Mouse (Mus musculus) telencephalon, adult 2 months (tissue): ENCODE results near the gene Snx30.

Source experiments
- DNase-seq: peaks from one replicate; pipeline ENCODE4 v3.0.0-alpha.2; 2011; ENCODE audit warnings: low read depth, low spot score

Snx30 gene

DNA sequence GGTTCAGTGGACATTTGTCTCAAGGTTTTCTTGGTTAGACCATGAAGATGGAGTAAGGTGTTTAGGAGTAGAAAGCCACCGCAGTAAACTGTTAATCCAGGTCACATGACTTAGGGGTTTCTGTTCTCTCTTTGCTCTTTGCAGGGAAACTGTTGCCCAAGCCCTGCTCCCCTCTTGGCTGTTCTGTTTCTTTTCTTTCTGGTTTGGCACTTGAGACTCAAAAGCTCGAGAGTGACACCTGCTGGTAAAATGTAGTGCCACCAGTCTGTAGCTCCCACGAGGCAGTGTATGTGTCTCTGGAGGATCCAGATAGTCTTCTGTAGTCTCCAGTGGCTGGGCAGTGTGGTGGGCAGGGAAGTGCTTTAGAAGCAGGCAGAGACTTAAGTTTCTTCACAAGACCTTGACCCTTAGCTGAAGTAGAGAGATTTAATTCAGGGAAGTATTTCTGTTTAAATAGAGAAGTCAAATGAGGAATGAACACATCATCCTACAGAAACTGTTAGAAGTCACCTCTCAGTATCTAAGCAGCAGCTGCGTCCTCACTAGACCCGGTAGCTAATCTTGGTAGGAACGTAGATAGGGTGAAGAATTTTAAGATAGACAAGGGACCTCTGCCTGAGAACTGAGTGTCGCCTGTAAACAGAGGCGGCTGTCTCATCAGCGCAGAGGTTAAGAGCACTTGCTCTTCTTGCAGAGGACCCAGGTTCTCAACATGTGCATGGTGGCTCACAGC lies 65.4 kb downstream of the Snx30 start:
- peak; percentile 66 for DNase-seq

DNA sequence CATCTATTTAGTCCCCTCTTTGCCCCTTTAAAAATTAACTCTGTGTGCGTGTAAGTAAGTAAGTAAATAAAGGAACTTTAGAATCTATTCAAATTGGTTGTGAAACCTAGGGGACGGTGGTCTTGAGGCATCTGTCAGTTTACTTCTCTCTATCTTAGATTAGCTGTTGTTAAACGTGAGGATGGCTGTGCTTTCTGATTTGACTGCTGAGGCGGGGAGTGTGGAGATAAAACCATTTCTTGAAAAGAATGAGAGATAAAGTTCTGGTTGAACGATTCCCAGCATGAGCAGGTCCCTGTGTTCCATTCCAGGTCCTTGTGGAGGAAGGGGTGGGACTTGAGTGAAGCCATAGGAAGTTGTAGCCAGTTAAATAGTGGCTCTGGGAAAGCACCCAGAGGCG lies 67.6 kb downstream of the Snx30 start:
- DNase-seq: no peak

DNA sequence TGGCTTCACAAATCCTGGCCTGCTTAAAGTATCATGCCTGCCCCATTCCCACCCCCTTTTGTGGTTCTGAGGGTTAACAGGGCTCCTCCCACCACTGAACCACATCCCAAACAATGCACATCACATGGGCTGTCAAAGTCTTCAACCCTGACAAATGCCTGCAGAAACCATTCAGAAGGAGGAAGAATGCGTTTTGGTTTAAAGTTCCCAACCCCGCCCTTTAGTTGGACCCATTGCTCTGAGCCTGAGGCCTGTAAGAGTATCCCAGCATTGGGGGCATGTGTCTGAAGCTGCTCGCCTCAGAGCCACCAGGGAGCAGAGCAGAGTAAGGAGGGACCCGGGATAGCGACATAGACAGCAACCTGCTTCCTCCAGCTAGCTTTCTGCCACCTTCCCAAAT lies 68.2 kb downstream of the Snx30 start:
- no peak for DNase-seq

DNA sequence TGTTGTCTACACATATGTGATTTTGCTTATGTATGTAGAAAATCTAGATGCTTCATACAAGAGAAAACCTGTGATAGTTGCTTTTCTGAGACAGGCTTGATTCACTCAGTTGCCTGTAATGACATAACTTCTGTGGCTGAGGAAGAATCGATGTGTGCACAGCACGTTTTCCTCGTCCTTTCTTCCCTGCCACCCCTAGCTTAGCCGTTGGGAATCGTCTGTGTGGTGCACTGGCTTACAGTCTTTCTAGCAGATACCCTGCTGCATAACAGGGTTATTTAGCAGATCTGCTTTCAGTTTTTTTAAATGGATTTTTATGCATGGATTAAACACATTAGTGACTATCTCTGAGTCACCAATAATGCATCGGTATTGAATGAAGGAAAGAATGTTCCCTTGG lies 70.9 kb downstream of the Snx30 start:
- DNase-seq: no peak

DNA sequence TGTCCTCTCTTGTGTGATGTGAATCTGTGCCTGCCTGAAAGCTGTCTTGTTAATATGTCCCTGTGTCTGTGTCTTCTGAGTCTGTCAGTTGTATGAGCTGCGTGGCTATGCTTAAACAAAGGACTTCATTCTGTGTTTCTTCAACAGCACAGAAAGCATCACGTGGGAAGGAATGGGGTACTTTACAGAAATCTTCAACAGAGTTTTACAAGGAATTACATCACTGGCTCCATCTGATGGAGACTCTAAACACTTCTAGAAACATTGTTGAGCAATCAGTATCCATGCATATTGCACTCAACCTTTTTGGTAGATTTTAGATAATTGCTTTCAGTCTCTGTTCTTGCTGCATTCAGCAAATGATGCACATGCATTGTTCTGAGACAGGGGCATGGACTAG lies 71.4 kb downstream of the Snx30 start:
- no peak for DNase-seq

DNA sequence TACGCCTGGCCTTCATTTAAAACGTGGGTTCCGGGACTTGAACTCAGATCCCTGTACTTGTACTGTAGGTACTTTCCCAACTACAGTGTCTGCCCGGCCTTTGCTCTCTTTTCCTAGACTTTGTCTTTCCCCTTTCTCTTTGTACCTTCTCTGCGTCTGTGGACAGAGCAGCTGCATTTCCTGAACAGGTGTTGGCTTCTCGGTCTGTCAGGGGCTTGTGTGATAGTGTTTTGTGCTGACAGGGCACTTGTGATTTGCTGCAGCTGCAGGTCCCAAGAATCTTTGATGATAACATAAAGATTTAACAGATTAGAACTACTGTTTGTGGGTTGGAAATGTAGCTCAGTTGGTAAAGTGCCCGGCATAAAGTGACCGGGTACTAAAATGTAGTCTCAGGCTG lies 73.0 kb downstream of the Snx30 start:
- DNase-seq: no peak

DNA sequence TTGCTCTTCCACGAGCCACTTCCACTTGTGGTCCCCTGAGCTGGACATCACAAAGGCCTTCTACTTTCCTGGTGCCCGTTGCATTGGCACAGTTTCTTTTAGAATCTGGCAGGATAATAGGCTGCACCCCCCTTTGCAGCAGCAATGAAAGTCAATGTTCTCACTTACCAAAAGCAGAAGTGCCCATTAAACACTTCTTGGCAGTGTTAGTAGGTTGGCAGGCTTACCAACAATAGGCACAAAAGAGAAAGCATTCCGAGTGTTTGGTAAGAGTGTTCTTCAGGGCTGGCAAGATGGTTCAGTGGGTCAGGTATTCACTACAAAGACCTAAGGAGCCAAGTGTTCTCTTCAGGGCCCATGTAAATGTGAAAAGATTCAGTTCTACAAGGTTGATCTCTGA lies 73.8 kb downstream of the Snx30 start:
- no peak for DNase-seq

DNA sequence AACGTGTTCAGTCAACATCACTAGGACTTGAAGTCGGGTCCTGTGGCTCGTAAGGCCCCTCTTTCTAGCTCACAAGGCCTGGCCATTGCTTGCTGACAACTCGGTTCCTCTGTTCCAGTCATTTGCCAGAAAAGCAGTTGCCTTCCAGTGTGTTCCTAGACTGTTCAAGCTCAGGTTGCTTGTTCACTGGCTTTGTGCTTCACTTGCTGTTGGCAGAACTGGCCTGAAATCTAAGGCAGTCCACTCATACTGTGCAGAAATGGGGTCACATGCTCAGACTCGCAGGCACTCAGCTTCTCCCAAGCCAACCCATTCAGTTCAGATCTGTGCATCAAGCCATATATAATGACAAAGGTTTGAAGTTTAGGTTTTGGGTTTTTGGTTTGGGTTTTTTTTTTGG lies 75.1 kb downstream of the Snx30 start:
- DNase-seq: no peak

DNA sequence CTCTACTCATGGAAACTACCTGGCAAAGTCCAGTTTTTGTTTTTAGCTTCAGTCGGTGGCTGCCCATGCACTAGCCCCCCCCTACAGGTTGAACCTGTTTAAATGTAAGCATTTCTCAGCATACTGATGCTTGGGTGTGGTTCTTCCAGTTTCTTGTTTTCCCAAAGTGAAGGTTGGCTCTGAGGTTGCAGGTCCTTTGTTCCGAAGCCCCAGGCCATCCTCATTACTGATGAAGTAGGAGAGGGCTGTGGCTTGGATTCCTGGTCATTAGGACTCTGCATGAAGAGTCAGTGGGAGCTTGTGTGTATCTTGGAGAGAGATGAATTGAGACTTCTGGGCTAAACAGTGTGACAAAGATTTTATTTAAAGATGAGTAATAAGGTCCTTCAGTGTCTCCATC lies 75.6 kb downstream of the Snx30 start:
- no peak for DNase-seq

DNA sequence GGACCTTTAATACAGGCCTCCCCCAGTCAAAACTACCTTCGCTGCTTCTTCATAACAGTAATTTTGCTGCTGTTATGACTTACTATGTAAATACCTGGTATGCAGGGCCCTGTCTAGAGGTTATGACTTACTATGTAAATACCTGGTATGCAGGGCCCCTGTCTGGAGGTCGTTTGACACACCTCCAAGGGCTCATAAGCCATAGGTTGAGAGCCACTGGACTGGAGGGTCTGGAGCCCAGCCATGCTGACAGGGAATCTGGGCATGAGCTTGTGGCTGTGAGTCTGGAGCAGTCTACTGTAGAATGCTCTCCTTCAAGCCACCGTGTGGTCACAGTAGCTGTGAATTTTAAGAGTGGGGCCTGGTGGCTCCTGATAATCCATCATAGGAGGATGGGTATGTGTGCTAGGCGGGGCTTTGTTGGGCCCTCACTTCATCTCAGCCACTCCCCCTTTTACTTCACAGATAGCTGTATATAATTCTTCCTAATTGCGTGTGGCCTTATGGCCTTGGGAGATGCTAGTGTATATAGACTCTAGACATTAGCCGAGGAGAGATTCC lies 78.6 kb downstream of the Snx30 start:
- DNase-seq: no peak

DNA sequence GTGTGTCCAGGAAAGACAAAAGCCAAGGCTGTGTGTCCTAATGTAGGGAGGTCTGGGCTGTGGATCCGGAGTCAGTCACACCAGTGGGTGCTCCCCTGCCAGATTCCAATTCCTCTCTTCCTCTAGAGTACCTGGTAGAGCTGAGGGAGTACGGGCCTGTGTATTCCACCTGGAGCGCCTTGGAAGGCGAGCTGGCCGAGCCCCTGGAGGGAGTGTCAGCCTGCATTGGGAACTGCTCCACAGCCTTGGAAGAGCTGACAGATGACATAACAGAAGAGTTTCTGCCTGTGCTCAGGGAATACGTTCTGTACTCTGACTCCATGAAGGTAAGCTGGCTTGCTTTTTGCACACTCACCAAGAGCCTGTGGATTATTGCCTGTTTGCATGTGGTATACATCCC lies 80.6 kb downstream of the Snx30 start:
- no peak for DNase-seq

DNA sequence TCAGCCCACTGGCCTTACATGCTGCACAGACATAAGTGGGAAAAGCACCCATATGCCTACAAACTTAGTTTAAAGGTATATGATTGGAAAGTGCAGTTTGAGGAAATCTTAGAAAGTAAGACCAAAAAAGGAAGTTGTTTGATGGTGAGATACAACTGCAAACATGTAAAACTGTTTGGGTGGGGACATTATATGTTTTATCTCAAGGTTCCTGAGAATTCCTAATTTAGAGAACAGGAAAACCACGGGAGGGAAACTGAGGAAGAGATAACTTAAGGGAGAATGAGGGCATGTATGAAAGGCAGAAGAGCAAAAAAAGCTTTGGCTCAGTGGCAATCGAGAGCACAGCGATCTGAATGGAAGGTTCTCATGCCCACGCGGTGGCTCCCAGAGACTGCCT lies 81.4 kb downstream of the Snx30 start:
- no peak for DNase-seq

DNA sequence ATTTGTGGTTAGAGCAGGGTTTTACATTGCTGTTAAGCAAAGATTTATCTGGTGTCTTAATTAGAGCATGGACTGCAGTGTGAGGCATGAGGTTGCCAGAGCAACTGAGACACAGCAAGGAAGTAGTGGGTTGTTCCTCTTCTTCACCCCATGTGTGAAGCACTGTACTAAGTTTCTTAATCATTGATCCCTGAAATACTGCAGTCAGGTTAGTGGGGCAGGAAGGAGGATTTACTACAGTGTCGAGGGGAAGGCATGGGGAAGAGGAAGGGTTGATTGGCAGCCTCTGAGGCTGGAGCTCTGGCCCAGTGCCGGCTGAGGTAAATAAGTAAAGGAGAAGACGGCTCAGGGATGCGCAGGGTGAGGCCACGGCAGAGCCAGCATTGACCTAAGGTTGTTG lies 82.4 kb downstream of the Snx30 start:
- no peak for DNase-seq

DNA sequence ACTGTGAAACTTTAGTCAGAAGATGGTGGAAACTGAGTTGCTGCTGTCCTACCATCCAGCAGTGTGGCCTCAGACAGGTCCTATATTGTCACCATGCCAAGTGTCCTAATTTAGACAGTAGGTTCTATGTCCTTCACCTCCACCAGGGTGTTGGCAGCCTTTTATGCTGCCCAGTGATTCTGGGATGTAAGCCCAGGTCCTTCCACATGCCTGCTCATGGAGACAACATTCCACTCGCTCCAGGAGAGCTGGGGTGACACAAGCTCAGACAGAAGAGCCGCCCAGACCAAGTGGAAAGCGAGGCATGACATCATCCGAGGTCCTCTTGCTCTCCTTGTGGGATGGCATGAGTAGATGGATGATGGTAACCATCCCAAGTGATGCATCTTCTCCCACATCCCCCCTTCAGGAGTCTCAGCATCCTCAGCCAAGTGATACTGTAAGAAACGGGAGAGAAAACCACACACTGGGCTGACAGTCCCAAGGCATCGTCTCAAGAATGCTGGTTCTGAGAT lies 84.5 kb downstream of the Snx30 start:
- no peak for DNase-seq

DNA sequence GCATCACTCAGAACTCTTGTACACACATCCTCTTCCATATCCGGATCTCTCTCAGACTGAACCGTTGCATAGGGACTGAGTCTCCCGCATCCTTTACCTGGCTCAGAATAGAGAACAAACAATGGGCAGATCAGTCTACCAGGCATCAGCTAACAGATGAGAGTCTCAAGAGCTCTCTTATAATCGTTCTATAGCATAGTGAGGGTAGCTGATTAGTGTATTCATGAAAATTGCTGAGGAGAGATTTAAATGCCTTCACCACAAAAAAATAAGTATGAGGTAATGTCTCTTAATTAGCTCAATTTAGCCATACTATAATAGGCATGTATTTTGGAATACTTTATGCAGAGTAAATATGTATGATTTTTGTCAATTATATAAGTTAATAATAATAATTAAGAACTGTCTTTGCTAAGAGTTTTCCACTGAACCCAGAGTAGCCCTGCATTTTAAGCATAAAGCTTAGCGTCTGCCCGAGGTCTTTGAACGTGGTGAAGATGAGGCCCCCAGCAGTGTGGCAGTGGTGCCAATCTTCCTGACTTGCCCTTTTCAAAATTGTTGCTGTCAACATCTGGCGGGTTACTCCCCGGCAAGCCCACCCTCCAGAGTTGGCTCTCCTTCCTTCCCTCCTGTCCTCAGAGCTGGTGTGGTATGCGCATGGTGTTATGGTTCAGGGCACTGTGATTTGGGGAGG lies 86.2 kb downstream of the Snx30 start:
- no peak for DNase-seq

DNA sequence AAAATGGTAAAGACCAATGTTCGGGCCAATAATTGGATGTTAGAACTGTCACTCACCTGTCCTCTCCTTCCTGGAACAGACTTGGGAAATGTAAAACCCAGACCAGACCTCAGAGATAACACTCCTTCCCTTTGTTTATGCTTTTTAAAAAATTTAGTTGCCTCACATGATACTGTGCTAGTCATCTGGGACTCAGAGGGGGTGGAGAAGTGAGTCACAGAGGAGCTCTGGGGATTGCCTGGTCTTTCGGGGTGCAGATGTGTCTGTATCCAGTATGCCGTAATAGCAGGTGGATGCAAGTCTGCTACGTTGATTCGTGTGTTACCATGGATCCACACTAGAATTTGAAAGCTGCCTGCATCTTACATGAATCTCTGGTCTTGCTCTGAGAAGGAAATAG lies 87.1 kb downstream of the Snx30 start:
- DNase-seq: no peak

DNA sequence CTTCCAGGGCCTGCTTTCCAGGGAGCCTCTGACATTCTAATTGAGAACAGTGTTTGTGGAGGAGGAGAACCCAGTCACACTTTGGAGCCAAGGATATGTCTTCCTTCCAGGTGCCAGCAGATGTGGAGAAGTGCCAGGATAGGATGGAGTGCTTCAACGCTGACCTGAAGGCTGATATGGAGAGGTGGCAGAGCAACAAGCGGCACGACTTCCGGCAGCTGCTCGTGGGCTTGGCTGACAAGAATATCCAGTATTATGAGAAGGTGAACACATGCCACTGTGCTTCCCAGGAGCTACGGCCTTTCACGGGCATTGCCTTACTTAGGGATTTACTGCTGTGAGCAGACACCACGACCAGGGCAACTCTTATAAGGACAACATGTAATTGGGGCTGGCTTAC lies 88.8 kb downstream of the Snx30 start:
- DNase-seq: no peak

DNA sequence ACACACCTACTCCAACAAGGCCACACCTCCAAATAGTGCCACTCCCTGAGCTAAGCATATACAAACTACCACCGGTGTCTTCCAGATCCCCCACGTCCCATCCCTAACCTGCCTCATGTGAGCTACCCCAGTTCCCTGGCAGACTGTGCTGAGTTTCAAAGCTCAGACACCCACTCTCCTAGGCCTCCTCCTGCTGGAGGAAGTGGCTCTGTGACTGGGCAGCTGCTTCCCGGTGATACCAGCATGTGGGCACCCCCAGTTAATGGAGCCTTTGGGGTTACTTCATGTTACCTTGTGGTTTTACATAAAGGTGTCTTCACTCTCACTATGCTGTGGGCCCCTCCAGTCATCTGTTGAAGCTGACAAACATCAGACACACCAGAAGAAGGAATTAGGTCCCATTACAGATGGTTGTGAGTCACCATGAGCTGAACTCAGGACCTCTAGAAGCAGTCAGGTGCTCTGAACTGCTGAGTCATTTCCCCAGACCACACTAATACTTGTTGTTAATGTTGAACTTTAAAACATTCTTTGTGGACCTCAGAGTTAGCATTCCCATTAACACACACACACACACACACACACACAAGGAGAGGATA lies 89.4 kb downstream of the Snx30 start:
- DNase-seq: no peak

DNA sequence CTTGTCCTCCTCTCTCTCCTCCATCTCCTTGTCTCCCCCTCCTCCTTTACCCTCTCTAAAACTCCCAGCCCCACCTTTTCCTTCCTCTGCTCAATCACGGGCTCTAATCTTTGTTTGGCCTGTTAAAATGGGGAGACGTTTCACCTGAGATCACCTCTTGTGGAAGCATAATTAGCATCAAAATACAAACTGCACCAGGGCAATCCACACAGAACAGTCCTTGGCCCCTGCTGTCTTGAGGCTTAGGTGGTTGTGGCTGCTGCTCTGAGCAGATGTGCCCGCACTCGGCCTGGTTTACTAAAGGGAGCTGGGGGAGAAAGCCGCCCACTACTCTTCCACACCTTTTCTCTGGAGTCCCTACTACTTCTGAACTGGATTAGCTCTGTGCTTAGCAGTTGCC lies 90.4 kb downstream of the Snx30 start:
- DNase-seq: no peak

DNA sequence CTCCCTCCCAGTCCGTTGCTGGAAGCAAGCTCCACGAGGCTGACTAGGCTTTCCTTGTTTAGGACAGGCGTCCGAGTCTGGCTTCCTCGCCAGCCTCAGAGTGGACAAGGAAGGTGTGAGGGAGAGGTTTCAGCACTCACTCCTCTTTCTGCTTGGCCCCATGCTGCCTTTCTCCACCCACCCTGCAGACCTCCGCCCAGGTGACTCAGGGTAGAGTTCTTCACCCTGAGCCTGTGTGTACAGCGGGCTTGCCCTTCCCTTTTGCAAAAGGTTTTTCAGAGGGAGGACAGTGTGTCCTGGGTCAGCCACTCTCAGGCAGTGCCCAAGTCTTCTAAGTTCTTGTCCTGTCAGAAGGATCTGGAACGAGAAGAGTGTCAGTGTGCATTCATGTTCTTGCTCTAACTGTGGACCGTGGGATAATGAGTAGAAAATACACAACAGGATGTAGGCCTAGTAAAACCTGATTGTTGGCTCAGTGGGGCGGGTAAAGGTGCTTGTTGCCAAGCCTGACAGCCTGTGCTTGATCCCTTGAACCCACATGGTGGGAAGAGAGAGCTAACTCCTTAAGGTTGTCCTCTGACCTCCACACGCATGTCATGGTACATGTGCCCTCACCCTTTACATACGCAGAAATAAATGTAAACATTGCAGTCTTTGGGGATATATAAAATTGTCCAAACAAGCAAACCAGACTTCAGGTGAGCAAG lies 92.3 kb downstream of the Snx30 start:
- no peak for DNase-seq

DNA sequence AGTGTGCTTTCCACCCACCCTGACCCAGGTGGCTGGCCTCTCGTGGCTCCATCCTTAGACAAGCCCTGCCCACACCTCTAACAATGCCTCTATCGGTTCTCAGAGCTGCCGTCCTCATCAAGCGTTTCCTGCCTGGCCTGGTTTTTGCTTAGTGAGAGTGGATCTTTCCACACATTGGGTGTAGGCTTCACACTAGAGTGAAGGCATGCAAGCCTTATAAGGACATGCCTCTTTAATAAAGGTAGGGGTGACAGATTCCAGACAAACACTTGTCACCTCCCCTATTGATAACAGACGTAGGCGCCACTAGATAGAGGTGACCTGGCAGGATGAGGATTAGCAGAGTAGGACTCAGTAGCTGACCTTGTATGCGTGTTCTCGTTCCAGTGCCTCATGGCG lies 92.9 kb downstream of the Snx30 start:
- no peak for DNase-seq

DNA sequence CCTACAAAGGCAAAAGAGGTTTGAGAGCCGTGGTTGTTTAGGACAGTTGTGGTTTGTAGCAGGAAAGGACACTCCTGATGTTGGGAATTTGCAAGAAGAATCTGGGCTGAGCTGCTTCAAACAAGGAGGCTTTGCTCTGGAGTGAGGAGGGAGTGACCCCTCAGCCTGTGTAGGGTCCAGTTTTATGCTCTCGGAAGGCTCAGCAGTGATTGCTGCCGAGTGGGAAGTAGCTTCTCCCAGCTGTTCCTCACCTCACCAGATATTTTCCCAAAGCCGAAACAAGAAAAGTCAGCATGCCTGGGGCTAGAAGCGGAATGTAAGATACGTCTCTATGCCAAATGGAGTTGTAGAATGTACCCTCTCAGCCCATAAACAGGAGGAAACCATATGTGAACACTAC lies 96.2 kb downstream of the Snx30 start:
- DNase-seq: no peak
